Mouse (Mus musculus): ENCODE results near the gene Nr2e3. TPM values are rescaled to one million over a fixed set of nuclear protein-coding genes. Genes with fewer than 3 reads are reported as not detected.

Gene Nr2e3
- polyA plus RNA-seq (2012; rRNA removed), result 1.2 and 1.9 TPM in 2 replicates

DNA sequence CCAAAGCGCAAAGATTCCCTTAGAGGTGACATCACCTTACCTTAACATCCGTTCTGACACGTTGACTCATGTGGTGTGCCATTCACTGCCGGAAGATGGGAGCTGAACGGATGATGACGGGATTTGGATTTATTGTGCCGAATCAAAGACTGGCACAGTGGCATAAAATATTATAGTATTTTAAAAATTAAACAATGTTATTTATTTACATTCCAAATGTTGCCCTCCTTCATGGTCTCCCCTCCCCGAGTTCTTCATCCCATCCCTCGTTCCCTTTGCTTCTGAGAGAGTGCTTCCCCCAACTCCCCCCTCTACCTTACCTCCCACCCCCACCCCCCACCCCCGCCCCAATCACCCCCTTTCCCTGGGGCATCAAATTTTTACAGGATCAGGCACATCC, at the start of gene Nr2e3:
Gene Nr2e3 (minus strand): TSS at position 101 of the 400 bp plus-strand sequence.
- 88% methylated on average over 10 of the region's 10 CpGs for WGBS

DNA sequence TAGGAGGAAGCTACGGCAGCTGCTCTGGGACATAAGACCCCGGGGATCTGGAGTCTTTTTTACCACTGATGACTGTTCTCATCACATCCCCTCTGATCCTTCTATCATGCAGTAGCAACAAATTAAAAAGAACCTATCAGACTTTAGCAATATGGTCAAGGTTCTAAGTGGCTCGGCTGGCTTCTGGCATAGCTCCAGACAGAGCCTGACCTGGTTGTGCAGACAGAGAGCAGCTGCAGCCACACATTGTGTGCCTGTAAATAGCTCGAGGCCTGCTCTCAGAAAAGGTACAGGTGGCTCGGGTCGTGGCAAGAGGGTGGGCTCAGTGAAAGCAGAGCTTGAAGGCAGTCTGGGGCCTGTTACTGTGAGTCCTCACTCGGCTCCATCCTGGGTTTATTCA, 48.5 kb upstream of the Nr2e3 start:
- no peak overlapping the region for H3K4me3 ChIP-seq (ENCODE audit: low read depth, low read length)
- WGBS, result 52% methylated on average over 7 of the region's 7 CpGs
- no peaks in the 10 kb centered on the region for H3K4me1 ChIP-seq (ENCODE audit: control insufficient read depth, insufficient read depth, insufficient read length, low read length)
- H3K27me3 ChIP-seq (ENCODE audit: control insufficient read depth, insufficient read depth, low read length), result no peaks in the 10 kb centered on the region
- no peaks in the 10 kb centered on the region for H3K36me3 ChIP-seq (ENCODE audit: control insufficient read depth, insufficient read depth, low read length)
- H3K27ac ChIP-seq (ENCODE audit: insufficient read depth, low read depth, low read length), result no peak overlapping the region
- TF ChIP-seq CTCF (IDR thresholded peaks at IDR 0.05; ENCODE audit: extremely low read depth, insufficient read length, insufficient replicate concordance, low read depth, low read length) (no peak), POLR2A (IDR thresholded peaks at IDR 0.05; ENCODE audit: low read depth, low read length) (no peak)

More for the DNA sequence above, at the start of gene Nr2e3:
- H3K4me3 ChIP-seq (ENCODE audit: low read depth, low read length), result no peak within 1 kb of the TSS
- TF ChIP-seq POLR2A (IDR thresholded peaks at IDR 0.05; ENCODE audit: low read depth, low read length) (no peak), CTCF (IDR thresholded peaks at IDR 0.05; ENCODE audit: extremely low read depth, insufficient read length, insufficient replicate concordance, low read depth, low read length) (no peak)
- no peaks in the 10 kb centered on the region for H3K36me3 ChIP-seq (ENCODE audit: control insufficient read depth, insufficient read depth, low read length)
- H3K4me1 ChIP-seq (ENCODE audit: control insufficient read depth, insufficient read depth, insufficient read length, low read length), result peaks cover 3% of the 10 kb centered on the region; the same call in 1 of the 2 replicates
- H3K27ac ChIP-seq (ENCODE audit: insufficient read depth, low read depth, low read length), result no peak within 1 kb of the TSS
- no peaks in the 10 kb centered on the region for H3K27me3 ChIP-seq (ENCODE audit: control insufficient read depth, insufficient read depth, low read length)

DNA sequence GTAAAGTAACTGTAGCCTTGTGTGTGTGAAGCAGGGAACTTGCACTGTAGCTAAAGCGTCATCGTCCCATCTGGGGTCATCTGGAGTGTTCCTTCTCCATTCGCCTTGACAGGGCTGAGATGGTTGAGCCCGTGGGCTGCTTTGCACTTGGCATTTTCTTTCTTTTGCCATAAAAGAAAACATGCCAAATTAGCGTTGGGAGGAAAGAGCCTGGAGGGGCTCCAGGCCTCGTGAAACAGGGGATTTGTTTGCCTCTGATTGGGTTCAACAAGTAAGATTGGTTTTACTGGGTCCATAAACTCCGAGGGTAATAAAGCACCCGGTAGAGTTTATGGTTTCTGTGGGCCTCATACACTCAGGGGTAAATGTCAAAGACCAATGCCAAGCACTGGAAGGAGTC, 41.9 kb upstream of the Nr2e3 start:
- 57% methylated on average over 8 of the region's 8 CpGs for WGBS
- no peaks in the 10 kb centered on the region for H3K27me3 ChIP-seq (ENCODE audit: control insufficient read depth, insufficient read depth, low read length)
- H3K27ac ChIP-seq (ENCODE audit: insufficient read depth, low read depth, low read length), result no peak overlapping the region
- H3K4me1 ChIP-seq (ENCODE audit: control insufficient read depth, insufficient read depth, insufficient read length, low read length), result no peaks in the 10 kb centered on the region
- no peaks in the 10 kb centered on the region for H3K36me3 ChIP-seq (ENCODE audit: control insufficient read depth, insufficient read depth, low read length)
- no peak overlapping the region for H3K4me3 ChIP-seq (ENCODE audit: low read depth, low read length)
- TF ChIP-seq CTCF (IDR thresholded peaks at IDR 0.05; ENCODE audit: extremely low read depth, insufficient read length, insufficient replicate concordance, low read depth, low read length), result no peak
- TF ChIP-seq POLR2A (IDR thresholded peaks at IDR 0.05; ENCODE audit: low read depth, low read length), result no peak

DNA sequence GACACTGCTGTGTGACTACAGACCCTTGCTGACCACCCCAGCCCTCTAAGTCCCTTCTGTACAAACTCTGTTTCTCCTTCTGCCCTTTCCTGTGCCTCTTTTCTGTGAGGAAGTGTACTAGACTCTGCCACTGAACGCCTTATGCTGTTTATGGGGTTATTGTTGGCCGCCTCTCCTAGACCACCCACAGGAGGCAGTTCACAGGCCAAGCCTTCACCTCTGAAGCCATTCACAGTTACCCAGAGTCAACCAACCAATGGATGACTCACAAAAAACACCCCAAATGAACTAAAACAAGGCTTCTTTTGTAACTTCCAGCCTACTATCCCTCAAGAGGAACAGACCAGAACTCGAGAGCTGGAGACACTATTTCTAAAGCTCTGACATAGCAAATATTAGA, 41.0 kb upstream of the Nr2e3 start:
- Histone ChIP-seq H3K4me1 (ENCODE audit: control insufficient read depth, insufficient read depth, insufficient read length, low read length) (no peaks in the 10 kb centered on the region), H3K27ac (ENCODE audit: insufficient read depth, low read depth, low read length) (no peak overlapping the region), H3K27me3 (ENCODE audit: control insufficient read depth, insufficient read depth, low read length) (no peaks in the 10 kb centered on the region), H3K36me3 (ENCODE audit: control insufficient read depth, insufficient read depth, low read length) (no peaks in the 10 kb centered on the region), H3K4me3 (ENCODE audit: low read depth, low read length) (no peak overlapping the region)
- WGBS, result 86% methylated on average over 3 of the region's 3 CpGs
- no peak for TF ChIP-seq POLR2A (IDR thresholded peaks at IDR 0.05; ENCODE audit: low read depth, low read length)
- no peak for TF ChIP-seq CTCF (IDR thresholded peaks at IDR 0.05; ENCODE audit: extremely low read depth, insufficient read length, insufficient replicate concordance, low read depth, low read length)

DNA sequence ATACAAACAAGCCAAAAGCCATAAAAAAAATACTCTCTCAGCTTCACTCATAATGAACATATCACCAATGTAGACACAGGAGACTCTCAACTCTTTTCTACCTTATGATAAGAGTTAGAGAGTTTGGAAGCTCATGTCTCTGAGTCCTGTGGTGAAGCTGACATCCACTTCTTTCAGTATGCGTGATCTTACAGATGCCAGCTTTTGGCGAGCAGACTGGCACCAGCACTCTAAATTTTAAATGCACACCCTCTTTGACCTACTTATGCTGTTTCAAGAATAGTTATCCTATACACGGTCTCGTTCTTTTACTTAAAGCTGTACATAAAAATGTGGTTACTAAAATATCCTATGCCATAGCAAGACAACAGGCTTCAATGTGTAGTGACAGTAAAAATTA, 37.3 kb upstream of the Nr2e3 start:
- no peak for TF ChIP-seq CTCF (IDR thresholded peaks at IDR 0.05; ENCODE audit: extremely low read depth, insufficient read length, insufficient replicate concordance, low read depth, low read length)
- TF ChIP-seq POLR2A (IDR thresholded peaks at IDR 0.05; ENCODE audit: low read depth, low read length), result no peak
- Histone ChIP-seq H3K27ac (ENCODE audit: insufficient read depth, low read depth, low read length) (no peak overlapping the region), H3K27me3 (ENCODE audit: control insufficient read depth, insufficient read depth, low read length) (no peaks in the 10 kb centered on the region), H3K36me3 (ENCODE audit: control insufficient read depth, insufficient read depth, low read length) (no peaks in the 10 kb centered on the region), H3K4me3 (ENCODE audit: low read depth, low read length) (no peak overlapping the region), H3K4me1 (ENCODE audit: control insufficient read depth, insufficient read depth, insufficient read length, low read length) (no peaks in the 10 kb centered on the region)
- 92% methylated on average over 4 of the region's 4 CpGs for WGBS

DNA sequence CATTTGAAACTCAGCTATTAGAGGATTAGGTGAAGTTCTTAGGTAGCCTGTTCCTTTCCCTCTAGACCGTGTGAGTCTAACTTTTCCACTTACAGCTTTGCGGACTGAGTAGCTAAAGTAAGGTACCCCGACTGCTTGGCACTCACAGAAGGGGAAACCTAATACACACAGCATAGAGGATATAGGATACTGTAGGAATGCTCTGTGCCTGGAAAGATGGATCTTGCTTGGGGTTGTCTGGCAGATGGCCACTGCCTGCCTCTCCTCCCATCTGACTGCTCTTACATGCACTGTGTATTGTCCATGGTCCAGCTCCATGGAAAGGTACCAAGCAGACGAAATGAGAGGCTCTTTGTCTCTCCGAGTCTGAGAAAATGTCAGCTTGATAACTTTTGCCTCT, 30.9 kb upstream of the Nr2e3 start:
- TF ChIP-seq CTCF (IDR thresholded peaks at IDR 0.05; ENCODE audit: extremely low read depth, insufficient read length, insufficient replicate concordance, low read depth, low read length) (no peak), POLR2A (IDR thresholded peaks at IDR 0.05; ENCODE audit: low read depth, low read length) (no peak)
- no peaks in the 10 kb centered on the region for H3K27me3 ChIP-seq (ENCODE audit: control insufficient read depth, insufficient read depth, low read length)
- no peak overlapping the region for H3K4me3 ChIP-seq (ENCODE audit: low read depth, low read length)
- H3K36me3 ChIP-seq (ENCODE audit: control insufficient read depth, insufficient read depth, low read length), result no peaks in the 10 kb centered on the region
- no peak overlapping the region for H3K27ac ChIP-seq (ENCODE audit: insufficient read depth, low read depth, low read length)
- 84% methylated on average over 5 of the region's 5 CpGs for WGBS
- no peaks in the 10 kb centered on the region for H3K4me1 ChIP-seq (ENCODE audit: control insufficient read depth, insufficient read depth, insufficient read length, low read length)

DNA sequence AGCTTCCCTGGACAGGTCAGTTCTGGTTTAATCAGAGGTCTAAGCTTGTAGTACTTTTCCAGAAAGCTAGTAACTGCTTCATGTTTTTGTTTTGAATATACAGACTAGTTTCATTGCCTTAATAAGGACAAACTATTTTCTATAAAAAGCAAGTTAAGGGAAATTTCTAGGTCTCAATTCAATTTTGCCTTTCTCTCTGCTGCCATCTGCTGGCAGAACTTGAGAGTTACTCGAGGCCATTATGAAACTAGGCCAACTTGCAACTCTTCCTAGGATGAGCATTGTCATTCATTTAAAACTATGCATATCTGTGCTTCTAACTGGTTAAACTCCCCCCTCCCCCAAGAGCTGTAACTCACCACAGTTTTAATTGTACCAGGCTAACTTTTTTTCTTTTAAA, 29.4 kb upstream of the Nr2e3 start:
- Histone ChIP-seq H3K27ac (ENCODE audit: insufficient read depth, low read depth, low read length) (no peak overlapping the region), H3K4me1 (ENCODE audit: control insufficient read depth, insufficient read depth, insufficient read length, low read length) (no peaks in the 10 kb centered on the region), H3K4me3 (ENCODE audit: low read depth, low read length) (no peak overlapping the region), H3K27me3 (ENCODE audit: control insufficient read depth, insufficient read depth, low read length) (no peaks in the 10 kb centered on the region), H3K36me3 (ENCODE audit: control insufficient read depth, insufficient read depth, low read length) (no peaks in the 10 kb centered on the region)
- no peak for TF ChIP-seq POLR2A (IDR thresholded peaks at IDR 0.05; ENCODE audit: low read depth, low read length)
- no peak for TF ChIP-seq CTCF (IDR thresholded peaks at IDR 0.05; ENCODE audit: extremely low read depth, insufficient read length, insufficient replicate concordance, low read depth, low read length)
- 0% methylated on average over 1 of the region's 1 CpGs for WGBS

Measured in small intestine, adult 2 months (tissue).